ENCODE assay signal across 15 mouse cellular contexts in the genomic region with DNA sequence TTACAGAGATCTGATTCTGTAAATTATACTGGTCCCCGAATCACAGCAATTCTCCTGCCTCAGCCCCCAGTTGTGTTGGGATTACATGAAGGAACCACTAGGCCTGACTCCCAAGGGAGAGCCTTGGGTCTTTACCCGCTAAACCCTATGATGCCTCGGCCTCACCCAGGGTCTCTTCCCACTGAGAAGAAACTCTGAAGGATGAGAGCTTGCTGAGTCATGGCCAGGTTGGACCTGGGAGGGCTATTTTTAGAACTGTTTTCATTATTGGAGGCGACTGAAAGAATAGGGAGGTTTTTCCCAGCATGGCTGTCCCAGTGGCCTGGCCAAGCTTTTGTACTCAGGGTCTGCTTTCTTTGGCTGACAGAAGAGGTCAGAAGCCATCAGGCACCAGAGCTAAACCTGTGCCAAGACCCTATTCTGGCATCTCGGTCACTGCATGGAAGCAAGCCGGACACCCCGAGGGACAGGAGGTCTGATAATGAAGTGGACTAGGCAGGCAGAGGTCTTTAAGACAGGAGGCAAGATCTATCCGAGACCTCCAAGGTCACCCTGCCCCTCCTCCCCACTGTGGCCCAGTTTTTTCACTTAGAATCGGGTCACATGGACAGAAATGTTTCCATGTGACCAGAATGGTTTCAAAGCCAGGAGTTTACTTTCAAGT. TPM values are rescaled to one million over a fixed set of nuclear protein-coding genes. Genes with fewer than 3 reads are reported as not detected.
DNase-seq lines count a peak whose midpoint lies in the region; ATAC-seq and TF ChIP-seq lines count a peak whose summit lies in the region.
"Had no signal": no experiment of that assay in that cellular context is flagged by ENCODE, and none has a peak within 500 bp of the region (broad histone marks: within the 10 kb centered on the region; RNA-seq: fewer than 3 reads in every experiment).

No protein-coding gene starts in this region.

- no peak overlapping the region for H3K4me3 ChIP-seq in kidney, embryonic 16.5 days (ENCODE audit: low read length)
- no peak overlapping the region for H3K4me3 ChIP-seq in CH12.LX (replicated peaks in 1 of 3; ENCODE audit: low read depth in 2 of 3, low read length in 2 of 3, poor library complexity in 1 of 3)
- no peak overlapping the region for H3K4me3 ChIP-seq in heart, embryonic 11.5 days (ENCODE audit: low read depth, low read length)
- H3K4me3 ChIP-seq in hindbrain, embryonic 16.5 days (ENCODE audit: low read length): no peak overlapping the region
- H3K4me3 ChIP-seq: erythroblast, embryonic 14.5 days; heart, embryonic 15.5 days had no signal

- 67% methylated on average over 9 of the region's 9 CpGs for WGBS in kidney, embryonic 16.5 days
- 65% methylated on average over 9 of the region's 9 CpGs for WGBS in heart, embryonic 11.5 days (ENCODE audit: insufficient replicate concordance)
- WGBS in hindbrain, embryonic 16.5 days: 81% methylated on average over 9 of the region's 9 CpGs

- no peaks in the 10 kb centered on the region for H3K27me3 ChIP-seq in kidney, embryonic 16.5 days (ENCODE audit: insufficient read depth, low read length)
- H3K27me3 ChIP-seq in CH12.LX (replicated peaks): no peaks in the 10 kb centered on the region
- no peaks in the 10 kb centered on the region for H3K27me3 ChIP-seq in heart, embryonic 11.5 days (ENCODE audit: control insufficient read depth, insufficient read depth, low read length)
- no peaks in the 10 kb centered on the region for H3K27me3 ChIP-seq in hindbrain, embryonic 16.5 days (replicated peaks; ENCODE audit: control insufficient read depth, insufficient read depth, low read length)
- H3K27me3 ChIP-seq: heart, embryonic 15.5 days; Patski had no signal

- H3K9ac ChIP-seq in kidney, embryonic 16.5 days (replicated peaks; ENCODE audit: low read length): no peak overlapping the region
- peak overlapping the region; percentile 41 for H3K9ac ChIP-seq in CH12.LX (ENCODE audit: insufficient read depth, low read depth)
- 0 out of 2 replicates have a peak overlapping the region, but pooled peaks have one; percentile 16 for H3K9ac ChIP-seq in heart, embryonic 11.5 days (ENCODE audit: low read depth, low read length)
- H3K9ac ChIP-seq in hindbrain, embryonic 16.5 days (ENCODE audit: low read depth, low read length): no peak overlapping the region
- H3K9ac ChIP-seq: heart, embryonic 15.5 days had no signal

- no peak overlapping the region for H3K4me2 ChIP-seq in kidney, embryonic 16.5 days (replicated peaks; ENCODE audit: low read depth, low read length)
- H3K4me2 ChIP-seq in CH12.LX (ENCODE audit: insufficient read depth, low read depth, poor library complexity, severe bottlenecking): peak overlapping the region; percentile 48
- H3K4me2 ChIP-seq in heart, embryonic 11.5 days: no peak overlapping the region
- H3K4me2 ChIP-seq in hindbrain, embryonic 16.5 days (ENCODE audit: low read length): no peak overlapping the region
- H3K4me2 ChIP-seq: heart, embryonic 15.5 days had no signal

- H3K27ac ChIP-seq in kidney, embryonic 16.5 days (ENCODE audit: low read length): no peak overlapping the region
- H3K27ac ChIP-seq in CH12.LX (ENCODE audit: insufficient read depth, low read depth): peak overlapping the region; percentile 94
- 0 out of 2 replicates have a peak overlapping the region, but pooled peaks have one; percentile 15 for H3K27ac ChIP-seq in heart, embryonic 11.5 days (ENCODE audit: low read depth, low read length)
- H3K27ac ChIP-seq in hindbrain, embryonic 16.5 days (ENCODE audit: low read depth, low read length): no peak overlapping the region
- H3K27ac ChIP-seq: heart, embryonic 15.5 days had no signal

- no peak for TF ChIP-seq POLR2A in CH12.LX (IDR thresholded peaks at IDR 0.05; ENCODE audit: low read depth, low read length)

- no peak for TF ChIP-seq CTCF in CH12.LX (conservative IDR thresholded peaks at IDR 0.05 in 1 of 2, IDR thresholded peaks at IDR 0.05 in 1 of 2; ENCODE audit: low read depth in 2 of 2, low read length in 2 of 2)

- H3K36me3 ChIP-seq in kidney, embryonic 16.5 days (ENCODE audit: insufficient read depth, low read length): no peaks in the 10 kb centered on the region
- H3K36me3 ChIP-seq in CH12.LX (replicated peaks in 1 of 2; ENCODE audit: control insufficient read depth in 1 of 2, insufficient read depth in 1 of 2, low read length in 1 of 2): no peaks in the 10 kb centered on the region
- no peaks in the 10 kb centered on the region for H3K36me3 ChIP-seq in heart, embryonic 11.5 days (ENCODE audit: control insufficient read depth, insufficient read depth, low read length)
- H3K36me3 ChIP-seq in hindbrain, embryonic 16.5 days (ENCODE audit: control insufficient read depth, insufficient read depth, low read length): no peaks in the 10 kb centered on the region
- H3K36me3 ChIP-seq: heart, embryonic 15.5 days had no signal

- H3K4me1 ChIP-seq in kidney, embryonic 16.5 days (ENCODE audit: insufficient read depth, low read length): no peaks in the 10 kb centered on the region
- H3K4me1 ChIP-seq in CH12.LX (ENCODE audit: control insufficient read depth in 1 of 2, insufficient read depth in 2 of 2): peaks cover 36 to 54% of the 10 kb centered on the region in 2 experiments
- peaks cover 7% of the 10 kb centered on the region for H3K4me1 ChIP-seq in heart, embryonic 11.5 days (ENCODE audit: control insufficient read depth, insufficient read depth, low read length)
- no peaks in the 10 kb centered on the region; the same call in none of the 2 replicates for H3K4me1 ChIP-seq in hindbrain, embryonic 16.5 days (ENCODE audit: control insufficient read depth, insufficient read depth, low read depth, low read length)

- DNase-seq in kidney, adult 18-20 months: peak; percentile 60
- peak; percentile 51 for DNase-seq in CH12.LX (ENCODE audit: extremely low read depth)
- peak; percentile 78 for DNase-seq in adrenal gland, adult 2 months
- DNase-seq in urinary bladder, adult 18-20 months (ENCODE audit: low spot score in 2 of 2): no peak
- DNase-seq: embryo, embryonic 11 days had no signal

- no peak for TF ChIP-seq RAD21 in CH12.LX (IDR thresholded peaks at IDR 0.05; ENCODE audit: low read depth, low read length)

- in situ Hi-C loops in CH12.LX (cut with MboI; ENCODE audit: low pct_ligation_motif_present, low pct_unique_long_range_greater_than_20kb, low sequenced_read_pairs): loop anchor here (5.0 to 10.0 kb wide), 3 partner anchors 35 to 198 kb away; no protein-coding TSS in a partner anchor

- no peaks in the 10 kb centered on the region for H3K9me3 ChIP-seq in kidney, embryonic 16.5 days (ENCODE audit: low read length)
- no peaks in the 10 kb centered on the region for H3K9me3 ChIP-seq in CH12.LX (replicated peaks; ENCODE audit: low read length)
- no peaks in the 10 kb centered on the region for H3K9me3 ChIP-seq in heart, embryonic 11.5 days (replicated peaks; ENCODE audit: control insufficient read depth, low read length)
- H3K9me3 ChIP-seq in hindbrain, embryonic 16.5 days (ENCODE audit: control insufficient read depth, low read length): no peaks in the 10 kb centered on the region
- H3K9me3 ChIP-seq: heart, embryonic 15.5 days had no signal

- 0 out of 2 replicates have a peak, but pooled peaks have one; percentile 38 for TF ChIP-seq EP300 in CH12.LX (IDR thresholded peaks at IDR 0.05; ENCODE audit: low read length)

- dilution Hi-C loops in CH12.LX (cut with MboI; ENCODE audit: extremely low pct_ligation_motif_present, extremely low pct_unique_long_range_greater_than_20kb, low sequenced_read_pairs): no loop called here

- no peaks in the 10 kb centered on the region for H3K79me2 ChIP-seq in CH12.LX (replicated peaks; ENCODE audit: control insufficient read depth, extremely low read depth, insufficient read depth, poor library complexity, severe bottlenecking)

- no peak for ATAC-seq in kidney, embryonic 16.5 days (ENCODE audit: low FRiP score, low TSS enrichment)
- ATAC-seq in heart, embryonic 11.5 days (replicated peaks; ENCODE audit: insufficient number of reproducible peaks, low FRiP score, low TSS enrichment): no peak
- ATAC-seq in frontal cortex, adult (ENCODE audit: low TSS enrichment): no peak
- ATAC-seq in hindbrain, embryonic 16.5 days: no peak
- ATAC-seq: lung, postnatal 0 days; Patski had no signal

TF ChIP-seq in CH12.LX, 34 proteins besides CTCF, POLR2A, EP300 and RAD21 (continues in another document):
- TF ChIP-seq ZKSCAN1 (IDR thresholded peaks at IDR 0.05; ENCODE audit: borderline replicate concordance, low read depth, low read length) (no peak), NRF1 (IDR thresholded peaks at IDR 0.05; ENCODE audit: low read depth, low read length) (no peak), NELFE (IDR thresholded peaks at IDR 0.05; ENCODE audit: low read depth, low read length) (no peak)

RNA-seq across cellular contexts. Expression of a gene that starts 10.8 kb away (rescaled TPM):
- polyA plus RNA-seq in kidney, embryonic 16.5 days (2015; fragmentation: Nextera tagmentation; extraction: Ambion mirVana): 19.6 and 20.8 TPM in 2 replicates
- 25.9 and 29.5 TPM in 2 replicates for total RNA-seq in CH12.LX (2012; rRNA removed)
- total RNA-seq in CH12.LX (2014; rRNA removed): 5.1 and 5.3 TPM in 2 replicates
- polyA plus RNA-seq in CH12.LX (2012; ENCODE audit: insufficient read length, low read depth): 3.7 and 6.1 TPM in 2 replicates
- 1 to 10 TPM in 1 of 2 experiments, under 1 TPM in 1; 0.49 to 1.1 TPM for total RNA-seq in adrenal gland, adult 2 months (2021)
- polyA plus RNA-seq in adrenal gland, adult 2 months (2012; rRNA removed): 1.5 and 2.6 TPM in 2 replicates
- not detected in 2 replicates for polyA plus RNA-seq in heart, embryonic 11.5 days (2014; fragmentation: Nextera tagmentation; extraction: Ambion mirVana)
- 3.5 and 8.1 TPM in 2 replicates for polyA plus RNA-seq in hindbrain, embryonic 16.5 days (2015; fragmentation: Nextera tagmentation; extraction: Ambion mirVana)
- polyA plus RNA-seq: erythroblast, embryonic 14.5 days had no signal

RNA-seq across cellular contexts. Expression of a gene that starts 38.5 kb away (rescaled TPM):
- polyA plus RNA-seq in kidney, embryonic 16.5 days (2015; fragmentation: Nextera tagmentation; extraction: Ambion mirVana): not detected in 2 replicates
- total RNA-seq in CH12.LX (2012; rRNA removed) (1,648 and 3,114 TPM in 2 replicates), CH12.LX (2014; rRNA removed) (1,111 and 1,396 TPM in 2 replicates)
- 4,019 and 4,546 TPM in 2 replicates for polyA plus RNA-seq in CH12.LX (2012; ENCODE audit: insufficient read length, low read depth)
- total RNA-seq in adrenal gland, adult 2 months (2021): not detected
- polyA plus RNA-seq in adrenal gland, adult 2 months (2012; rRNA removed): 0.44 and 0.55 TPM in 2 replicates
- not detected in 2 replicates for polyA plus RNA-seq in heart, embryonic 11.5 days (2014; fragmentation: Nextera tagmentation; extraction: Ambion mirVana)
- polyA plus RNA-seq in hindbrain, embryonic 16.5 days (2015; fragmentation: Nextera tagmentation; extraction: Ambion mirVana): not detected in 2 replicates
- total RNA-seq: layer of hippocampus, postnatal 25 days had no signal
- polyA plus RNA-seq: heart, embryonic 15.5 days; Patski; stomach, embryonic 16.5 days had no signal

RNA-seq across cellular contexts. Expression of a gene that starts 40.5 kb away (rescaled TPM):
- polyA plus RNA-seq in kidney, embryonic 16.5 days (2015; fragmentation: Nextera tagmentation; extraction: Ambion mirVana): 133 and 135 TPM in 2 replicates
- total RNA-seq in CH12.LX (2012; rRNA removed) (24.8 and 29.4 TPM in 2 replicates), CH12.LX (2014; rRNA removed) (71.2 and 85.1 TPM in 2 replicates)
- polyA plus RNA-seq in CH12.LX (2012; ENCODE audit: insufficient read length, low read depth): 107 and 114 TPM in 2 replicates
- 10 to 100 TPM; 86.3 to 88.6 TPM for total RNA-seq in adrenal gland, adult 2 months (2021)
- 91.9 and 92.2 TPM in 2 replicates for polyA plus RNA-seq in adrenal gland, adult 2 months (2012; rRNA removed)
- polyA plus RNA-seq in heart, embryonic 11.5 days (2014; fragmentation: Nextera tagmentation; extraction: Ambion mirVana): 44.2 and 65.2 TPM in 2 replicates
- polyA plus RNA-seq in hindbrain, embryonic 16.5 days (2015; fragmentation: Nextera tagmentation; extraction: Ambion mirVana): 179 and 191 TPM in 2 replicates

Comparison
In these comparisons a context has a peak if more than half of its experiments do, and no peak if none do; other contexts are left out.
1. DNase-seq: peak in kidney, adult 18-20 months (single experiment), CH12.LX (single experiment) and adrenal gland, adult 2 months (single experiment); none in urinary bladder, adult 18-20 months (0 of 2).
2. H3K27ac ChIP-seq: peak in CH12.LX (single experiment) and heart, embryonic 11.5 days (single experiment); none in kidney, embryonic 16.5 days (single experiment) and hindbrain, embryonic 16.5 days (single experiment).
3. H3K9ac ChIP-seq: peak in CH12.LX (single experiment) and heart, embryonic 11.5 days (single experiment); none in kidney, embryonic 16.5 days (single experiment) and hindbrain, embryonic 16.5 days (single experiment).
4. RNA of a gene that starts 38.5 kb away (polyA plus RNA-seq): 4,019 to 4,546 TPM in CH12.LX; 0.44 to 0.55 TPM in adrenal gland, adult 2 months, not detected in kidney, embryonic 16.5 days, not detected in heart, embryonic 11.5 days and not detected in hindbrain, embryonic 16.5 days; every median in the first group is over 1,000 times any median in the second.